Mouse (Mus musculus): ENCODE measurements around the gene Racgap1.

DNA sequence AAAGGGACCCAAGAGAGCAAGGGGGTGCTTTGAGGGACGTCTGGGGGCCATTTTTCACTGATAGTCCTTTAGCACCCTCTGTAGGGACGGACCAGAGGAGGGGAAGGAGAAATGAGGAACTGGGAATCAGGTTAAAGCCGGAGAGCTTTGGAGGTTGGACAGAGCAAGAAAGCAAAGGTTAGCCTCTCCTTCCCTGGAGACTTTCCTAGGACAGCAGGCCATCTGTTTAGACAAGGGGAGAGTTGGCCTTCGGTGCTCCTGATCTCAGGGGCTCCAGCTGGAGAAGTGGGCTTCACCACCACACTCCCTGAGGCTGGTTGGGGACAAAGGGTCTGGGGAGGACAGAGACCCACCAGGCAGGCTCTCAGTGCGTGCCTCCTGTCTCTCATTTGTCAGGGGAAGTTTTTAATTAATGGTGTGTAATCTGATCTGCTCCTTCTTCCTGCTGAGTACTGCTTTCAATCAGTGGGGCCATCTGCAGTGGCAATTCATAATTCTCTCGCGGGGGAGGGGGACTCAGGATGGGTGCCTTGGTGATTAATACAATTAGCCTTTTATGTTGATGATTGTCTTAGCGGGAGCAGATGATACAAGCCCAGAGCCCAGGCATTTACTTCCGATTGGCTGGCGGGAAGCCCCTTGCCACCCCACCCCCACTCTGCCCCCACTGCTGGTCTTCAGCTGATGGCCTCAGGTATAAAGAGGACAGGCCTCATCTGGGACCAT lies 43.9 kb downstream of the Racgap1 start:
- TF ChIP-seq CTCF (conservative IDR thresholded peaks at IDR 0.05; ENCODE audit: insufficient read depth, insufficient read length, low read depth, low read length): no peak
- TF ChIP-seq POLR2A (IDR thresholded peaks at IDR 0.05; ENCODE audit: low read depth, low read length): no peak
